Mouse (Mus musculus) heart, postnatal 14 days (tissue): Measurements from ENCODE around the gene Art1. TPM values are rescaled to one million over a fixed set of nuclear protein-coding genes. Genes with fewer than 3 reads are reported as not detected.
A peak's percentile ranks its signal among the peaks of the same experiment; 100 is the strongest.

Experiments used
- DNase-seq, 2 experiments: peaks; one replicate each; pipeline ENCODE4 v3.0.0; 2021 to 2022
- intact Hi-C: fragments of 180-260 bp; cut with DNase I; formaldehyde crosslinking; loops from one replicate; pipeline ENCODE4 v1.15.1; 2025
- total RNA-seq, 2 experiments: library from RNA; stranded (reverse); gene quantifications; 2 replicates each; pipeline ENCODE4 v1.2.3; 2021

Art1 gene
- total RNA-seq, 2 experiments from 2014 or later, result 131 to 158 TPM

DNA sequence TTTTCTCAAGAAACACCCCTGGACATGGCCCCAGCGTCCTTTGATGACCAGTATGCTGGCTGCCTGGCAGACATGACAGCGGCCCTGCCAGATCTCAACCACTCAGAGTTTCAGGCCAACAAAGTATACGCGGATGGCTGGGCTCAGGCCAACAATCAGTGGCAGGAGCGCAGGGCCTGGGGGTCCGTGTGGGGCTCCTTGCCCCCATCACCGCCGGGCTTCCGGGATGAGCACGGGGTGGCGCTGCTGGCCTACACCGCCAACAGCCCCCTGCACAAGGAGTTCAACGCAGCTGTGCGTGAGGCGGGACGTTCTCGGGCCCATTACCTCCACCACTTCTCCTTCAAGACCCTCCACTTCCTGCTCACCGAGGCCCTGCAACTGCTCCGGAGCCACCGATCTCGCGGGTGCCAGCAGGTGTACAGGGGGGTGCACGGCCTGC lies 5.2 kb downstream of the Art1 start:
- intact Hi-C loops, result no loop called here
- DNase-seq, result peak; percentile 36 to 52

DNA sequence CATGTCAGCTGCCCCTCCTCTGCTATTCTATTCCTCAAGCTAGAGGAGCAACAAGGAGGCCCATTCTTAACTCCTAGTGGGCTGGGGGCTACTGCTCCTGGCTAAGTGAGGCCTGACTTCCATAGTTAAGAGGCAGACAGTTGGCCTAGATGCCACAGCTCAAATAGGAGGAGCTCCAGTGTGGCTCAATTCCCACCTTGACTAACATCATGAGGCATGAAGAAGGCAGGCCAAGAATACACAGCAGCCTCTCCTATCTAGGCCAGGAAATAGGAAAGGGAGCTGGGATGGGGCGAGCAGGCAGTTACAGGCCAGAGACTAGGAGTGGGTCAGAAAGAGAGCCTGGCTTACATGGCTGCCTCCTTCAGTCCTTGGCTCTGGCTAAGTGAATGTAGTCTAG lies 6.7 kb downstream of the Art1 start:
- intact Hi-C loops, result no loop called here
- no peak for DNase-seq

DNA sequence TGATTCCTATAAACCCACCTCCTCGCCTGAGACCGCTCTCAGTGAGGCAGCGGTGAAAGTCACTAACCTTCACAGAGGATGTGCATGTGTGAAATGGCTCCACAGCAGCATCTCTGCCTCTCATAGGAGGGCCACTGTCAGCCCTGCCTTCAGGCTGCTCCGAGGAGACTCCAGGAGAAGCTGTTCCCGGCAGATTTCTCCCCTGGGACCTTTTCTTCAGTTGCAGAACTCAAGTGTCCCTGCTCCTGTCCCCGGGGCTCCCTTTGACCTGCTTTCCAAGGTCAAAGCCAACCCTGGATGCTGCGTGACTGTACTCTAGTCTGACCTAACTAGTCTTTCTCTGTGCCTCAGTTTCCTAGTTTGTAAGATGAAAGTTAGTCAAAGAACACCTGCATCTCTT lies 7.6 kb downstream of the Art1 start, which contains the start of gene Art5:
Gene Art5 (minus strand): TSS at position 319 of the 400 bp plus-strand sequence.
- no peak for DNase-seq
- intact Hi-C loops, result no loop called here

DNA sequence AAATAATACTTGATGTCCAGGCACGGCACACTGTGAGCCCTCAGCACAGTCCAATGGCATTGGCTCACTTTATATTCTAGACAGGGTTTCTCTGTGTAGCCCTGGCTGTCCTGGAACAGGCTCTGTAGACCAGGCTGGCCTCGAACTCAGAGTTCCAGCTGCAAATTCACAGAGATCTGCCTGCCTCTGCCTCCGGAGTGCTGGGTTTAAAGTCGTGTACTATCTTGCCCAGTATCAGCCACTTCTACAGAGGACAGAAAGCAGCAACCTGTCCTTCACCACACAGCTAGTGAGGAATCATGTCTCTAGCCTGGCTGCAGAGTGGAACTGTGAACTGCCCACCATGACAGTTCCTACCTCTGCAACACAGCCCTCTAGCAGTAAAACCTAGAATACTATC lies 8.2 kb downstream of the Art1 start:
- DNase-seq, result no peak
- intact Hi-C loops, result no loop called here

DNA sequence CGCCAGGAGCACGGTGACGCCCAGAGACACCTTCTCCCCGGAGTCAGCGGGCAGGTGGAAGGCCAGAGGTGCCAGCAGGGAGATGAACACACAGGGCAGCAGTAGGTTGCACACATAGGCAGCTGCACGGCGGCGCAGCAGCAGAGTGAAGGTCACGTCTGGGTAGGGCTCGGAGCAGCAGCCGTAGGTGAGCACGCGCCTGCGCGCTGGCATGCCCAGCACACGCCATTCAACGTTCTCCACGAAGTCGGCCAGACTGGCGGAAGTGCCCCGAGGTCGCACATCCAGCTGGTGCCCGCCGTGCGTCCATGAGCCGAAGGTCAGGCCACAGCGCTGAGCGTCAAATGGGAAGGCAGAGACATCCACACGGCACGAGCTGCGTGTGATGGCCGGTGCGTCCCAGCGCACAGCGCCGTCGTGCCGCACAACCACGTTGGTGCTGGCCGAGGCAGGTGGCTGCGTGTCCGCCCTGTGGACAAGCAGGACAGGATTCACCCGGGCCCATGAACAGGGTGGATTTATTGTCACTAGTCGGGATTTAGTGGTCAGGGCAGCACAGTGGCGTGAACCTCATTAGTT lies 11.7 kb downstream of the Art1 start:
- DNase-seq, result no peak
- intact Hi-C loops, result no loop called here

DNA sequence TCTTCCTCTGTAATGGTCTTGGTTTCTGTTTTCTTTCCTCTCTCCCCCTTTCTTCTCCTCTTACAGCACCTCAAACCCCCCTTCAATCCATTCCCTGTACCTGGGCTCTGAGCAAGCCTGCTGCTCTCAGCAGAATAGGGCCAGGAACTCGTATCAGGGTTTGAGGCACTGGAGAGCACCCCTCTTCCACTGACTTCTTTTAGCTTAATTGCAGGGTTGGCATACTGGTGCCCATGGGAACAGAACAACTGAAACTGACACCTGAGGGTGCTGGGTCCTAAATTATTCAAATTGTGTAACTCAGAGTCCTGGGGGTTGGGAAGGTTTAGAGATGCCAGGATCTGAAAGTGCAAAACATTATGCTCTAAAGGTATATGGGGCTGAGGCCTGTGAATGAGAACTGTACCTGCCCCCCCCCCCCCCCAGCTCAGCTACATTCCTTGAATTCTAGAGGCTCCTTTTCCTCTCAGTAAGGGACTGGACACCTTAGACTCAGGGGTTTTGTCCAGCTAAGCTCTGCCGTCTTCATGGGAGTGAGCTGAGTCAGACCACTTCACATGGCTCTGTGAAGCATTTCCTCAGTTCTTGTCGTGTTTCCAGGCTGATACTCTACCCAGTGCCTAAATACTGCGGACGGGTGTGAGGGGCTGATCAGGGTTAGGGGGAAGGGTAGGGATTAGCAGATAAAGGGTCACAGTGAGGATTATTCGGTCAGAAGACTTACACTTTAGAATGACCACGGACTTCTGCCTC lies 15.2 kb downstream of the Art1 start, which contains the start of gene Chrna10:
Gene Chrna10 (minus strand): TSS at position 250 of the 753 bp plus-strand sequence.
- DNase-seq, result no peak
- intact Hi-C loops, result no loop called here

DNA sequence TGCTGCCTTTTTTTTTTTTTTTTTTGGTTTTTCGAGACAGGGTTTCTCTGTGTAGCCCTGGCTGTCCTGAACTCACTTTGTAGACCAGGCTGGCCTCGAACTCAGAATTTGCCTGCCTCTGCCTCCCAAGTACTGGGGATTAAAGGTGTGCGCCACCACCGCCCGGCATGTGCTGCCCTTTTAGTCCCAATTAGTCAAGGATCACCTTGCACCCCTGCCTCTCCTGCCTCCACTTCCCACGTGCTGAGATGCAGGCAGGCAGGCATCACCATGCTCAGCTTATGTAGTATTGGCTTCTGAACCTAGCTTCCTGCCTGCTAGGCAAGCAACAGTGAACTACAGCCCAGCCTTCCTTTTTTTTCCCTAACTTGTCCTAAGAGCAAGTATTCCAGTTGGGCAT lies 15.8 kb downstream of the Art1 start:
- intact Hi-C loops, result no loop called here

DNA sequence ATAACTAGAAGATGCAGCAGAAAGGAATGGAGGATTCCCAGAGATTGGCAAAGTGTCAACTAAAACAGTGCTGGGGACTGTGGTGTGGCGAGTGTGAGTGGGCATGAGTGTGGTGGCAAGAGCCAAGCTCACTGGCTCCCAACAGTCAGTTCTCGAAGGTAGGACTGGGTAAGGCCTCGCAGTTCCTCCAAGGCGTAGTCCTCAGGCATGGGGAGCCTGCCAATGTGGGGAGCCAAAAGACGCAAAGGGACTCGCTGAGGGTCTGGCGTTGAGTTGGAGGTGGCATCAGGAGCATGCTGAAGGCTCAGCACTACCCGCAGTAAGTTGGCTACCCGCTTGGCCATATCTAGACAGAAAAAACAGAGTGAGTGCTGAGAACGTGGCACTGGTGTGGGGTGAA lies 18.8 kb downstream of the Art1 start:
- DNase-seq, result no peak
- intact Hi-C loops, result no loop called here

More for the DNA sequence above, 15.8 kb downstream of the Art1 start:
- no peak for DNase-seq

DNA sequence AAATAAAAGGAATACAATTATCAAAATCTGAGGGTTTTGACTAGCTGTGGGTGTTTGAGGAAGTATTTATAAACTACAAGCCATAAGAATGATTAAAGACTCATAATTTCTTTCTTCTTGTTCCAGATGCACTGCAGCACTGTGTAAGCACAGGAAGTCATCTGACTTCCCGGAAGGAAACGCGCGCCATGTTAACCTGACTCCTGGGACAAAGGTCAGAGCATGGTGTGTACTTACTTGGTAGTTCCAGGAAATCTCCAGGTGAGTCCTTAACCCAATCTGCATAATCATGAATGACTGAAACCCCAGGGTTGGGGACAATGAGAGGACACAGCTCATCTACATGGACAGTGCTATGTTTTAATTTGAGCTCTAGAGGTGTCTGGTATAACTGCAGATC lies 30.9 kb downstream of the Art1 start:
- DNase-seq, result no peak
- intact Hi-C loops, result no loop called here

DNA sequence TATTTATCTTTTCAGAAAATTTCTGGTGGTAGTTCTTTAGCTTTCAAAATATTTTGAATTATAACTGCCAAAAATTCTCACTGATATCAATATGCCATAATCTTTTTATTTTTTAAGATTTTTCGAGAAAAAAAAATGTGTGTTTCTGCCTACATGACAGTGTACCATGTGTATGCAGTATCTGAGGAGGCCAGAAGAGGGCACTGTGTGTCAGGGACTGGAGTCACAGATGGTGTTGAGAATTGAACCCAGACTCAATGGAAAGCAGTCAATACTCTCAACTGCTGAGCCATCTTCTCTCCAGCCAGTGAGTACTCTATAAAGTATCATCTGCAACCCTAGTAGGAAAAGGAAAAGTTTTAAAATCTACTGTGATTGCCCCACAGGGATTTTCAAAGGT lies 35.9 kb downstream of the Art1 start:
- DNase-seq, result peak; percentile 11 to 35
- intact Hi-C loops, result no loop called here

DNA sequence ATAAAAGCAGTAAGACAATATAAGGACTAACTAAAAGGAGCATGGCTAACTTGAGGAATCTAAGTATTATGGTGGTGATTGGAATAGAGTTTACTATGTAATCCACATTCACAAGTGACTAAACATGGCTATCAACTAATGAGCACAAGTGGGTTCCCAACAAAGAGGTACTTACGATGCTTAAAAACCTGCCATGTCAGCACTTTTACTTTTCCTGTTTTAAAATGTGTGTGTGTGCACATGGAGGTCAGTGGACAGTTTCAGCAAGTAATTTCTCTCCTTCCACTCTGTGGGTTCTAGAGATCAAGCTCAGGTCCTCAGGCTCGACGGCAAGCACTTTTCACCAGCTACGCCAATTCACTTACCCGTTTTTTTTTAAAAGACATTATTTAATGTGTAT lies 36.4 kb downstream of the Art1 start:
- intact Hi-C loops, result no loop called here
- DNase-seq, result no peak

DNA sequence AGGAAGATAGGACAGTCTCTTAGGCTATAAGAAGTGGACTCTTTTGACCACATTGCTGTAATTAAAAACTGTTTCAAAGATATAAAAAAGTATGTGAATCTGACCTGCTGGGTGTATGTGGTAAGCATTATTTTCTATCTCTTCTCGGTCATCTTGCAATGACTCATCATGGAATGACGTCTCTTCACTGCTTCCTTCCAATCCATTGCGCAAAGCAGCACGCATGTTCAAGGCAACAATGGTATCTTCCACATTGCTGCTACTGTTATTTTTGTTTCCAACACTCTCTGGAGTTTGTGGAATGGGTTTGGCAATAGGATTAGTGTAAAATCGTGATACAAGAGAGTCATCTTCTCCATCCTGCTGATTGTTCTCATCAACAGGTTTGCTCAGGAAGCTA lies 52.1 kb downstream of the Art1 start:
- DNase-seq, result no peak
- intact Hi-C loops, result no loop called here

Other genes with a start within 250 kb of the Art1 start
- 1 to 10 TPM; 2.5 to 3.2 TPM for gene Folr2, start 244.5 kb upstream of the Art1 start, total RNA-seq
- 10 to 100 TPM; 17.1 to 21.8 TPM for gene Anapc15, start 238.0 kb upstream of the Art1 start, total RNA-seq
- 1 to 10 TPM in 1 of 2 experiments, under 1 TPM in 1; 0.71 to 1.5 TPM for gene Folr1, start 231.0 kb upstream of the Art1 start, total RNA-seq
- 10 to 100 TPM; 90.2 to 100.0 TPM for gene Lamtor1, start 195.8 kb upstream of the Art1 start, total RNA-seq
- not detected for gene Tomt, start 195.4 kb upstream of the Art1 start, total RNA-seq
- gene Lrrc51, start 167.8 kb upstream of the Art1 start, total RNA-seq, result 1 to 10 TPM; 2.9 to 3.9 TPM
- gene Numa1, start 167.6 kb upstream of the Art1 start, total RNA-seq, result 10 to 100 TPM; 90.0 to 95.3 TPM
- gene Il18bp, start 83.1 kb upstream of the Art1 start, total RNA-seq, result 1 to 10 TPM; 5.1 to 6.4 TPM
- gene Rnf121, start 36.3 kb upstream of the Art1 start, total RNA-seq, result 10 to 100 TPM; 19.8 to 21.5 TPM
- 10 to 100 TPM in 1 of 2 experiments, 1 to 10 TPM in 1; 8.9 to 10.2 TPM for gene Xndc1, start 36.2 kb upstream of the Art1 start, total RNA-seq
- gene Xntrpc, start 36.0 kb upstream of the Art1 start, total RNA-seq, result under 1 TPM; 0.61 to 0.84 TPM
- gene Trpc2, start 18.6 kb upstream of the Art1 start, total RNA-seq, result under 1 TPM; 0.63 to 0.69 TPM
- gene Art5, start 7.7 kb downstream of the Art1 start, total RNA-seq, result 1 to 10 TPM; 4.3 to 5.4 TPM
- not detected for gene Chrna10, start 15.1 kb downstream of the Art1 start, total RNA-seq
- 10 to 100 TPM; 31.9 to 34.2 TPM for gene Nup98, start 108.4 kb downstream of the Art1 start, total RNA-seq
- 10 to 100 TPM; 54.4 to 55.7 TPM for gene Pgap2, start 108.5 kb downstream of the Art1 start, total RNA-seq
- gene Rhog, start 154.3 kb downstream of the Art1 start, total RNA-seq, result 10 to 100 TPM; 30.8 to 31.9 TPM
- gene Stim1, start 166.1 kb downstream of the Art1 start, total RNA-seq, result 10 to 100 TPM; 25.8 to 30.2 TPM